In the genomic region with DNA sequence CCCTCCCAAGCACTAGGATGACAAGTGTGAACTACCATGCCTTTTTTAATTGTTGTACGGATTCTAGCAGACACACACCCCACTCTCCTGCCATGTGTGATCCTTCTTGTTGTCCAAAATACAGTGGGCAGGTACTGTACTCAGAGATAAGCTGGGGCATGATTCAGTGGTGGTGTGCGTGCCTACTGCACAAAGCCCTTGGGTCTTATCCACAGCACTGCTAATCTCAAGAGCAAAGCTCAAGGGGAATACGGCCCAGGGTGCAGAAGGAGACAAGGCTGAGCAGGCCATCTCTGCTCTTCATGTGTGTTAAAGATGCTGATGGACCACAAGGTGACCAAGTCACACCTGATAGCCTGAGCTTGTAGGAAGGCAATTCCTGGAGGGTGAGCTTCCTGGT, we compare ENCODE assay signal across 13 mouse cellular contexts. TPM values are rescaled to one million over a fixed set of nuclear protein-coding genes. Genes with fewer than 3 reads are reported as not detected.
DNase-seq lines count a peak whose midpoint lies in the region; ATAC-seq lines count a peak whose summit lies in the region.
"Had no signal": no experiment of that assay in that cellular context is flagged by ENCODE, and none has a peak within 500 bp of the region (broad histone marks: within the 10 kb centered on the region; RNA-seq: fewer than 3 reads in every experiment).

No protein-coding gene starts in this region.

- ATAC-seq in heart, embryonic 13.5 days (ENCODE audit: extremely low read depth, insufficient number of reproducible peaks, low FRiP score, low TSS enrichment): no peak
- ATAC-seq in megakaryocyte, adult 5-6 weeks (ENCODE audit: poor library complexity, severe bottlenecking): no peak
- ATAC-seq in intestine, embryonic 16.5 days: no peak
- peak; percentile 79 for ATAC-seq in megakaryocyte-erythroid progenitor cell, adult 5-6 weeks (replicated peaks; ENCODE audit: low FRiP score, low TSS enrichment, poor library complexity, severe bottlenecking)
- ATAC-seq: CD4-positive, CD25-positive, alpha-beta regulatory T cell, adult 4 months; forebrain, embryonic 16.5 days had no signal

- peaks cover 93% of the 10 kb centered on the region for H3K4me1 ChIP-seq in heart, embryonic 13.5 days
- peaks cover 100% of the 10 kb centered on the region for H3K4me1 ChIP-seq in megakaryocyte, embryonic 14.5 days
- peaks cover 96% of the 10 kb centered on the region for H3K4me1 ChIP-seq in intestine, embryonic 16.5 days (ENCODE audit: control insufficient read depth, insufficient read depth, low read length)

- H3K27ac ChIP-seq in heart, embryonic 13.5 days (replicated peaks): peak overlapping the region; percentile 99
- peak overlapping the region; percentile 91 for H3K27ac ChIP-seq in intestine, embryonic 16.5 days (ENCODE audit: low read length)

- no peak overlapping the region for H3K4me2 ChIP-seq in heart, embryonic 13.5 days
- H3K4me2 ChIP-seq in intestine, embryonic 16.5 days (ENCODE audit: low read depth, low read length): no peak overlapping the region

- H3K9ac ChIP-seq in heart, embryonic 13.5 days: peak overlapping the region; percentile 69
- no peak overlapping the region for H3K9ac ChIP-seq in intestine, embryonic 16.5 days (ENCODE audit: low read depth, low read length)

- peaks cover 44% of the 10 kb centered on the region for H3K36me3 ChIP-seq in heart, embryonic 13.5 days
- H3K36me3 ChIP-seq in megakaryocyte, embryonic 14.5 days (replicated peaks; ENCODE audit: low read length): peaks cover 98% of the 10 kb centered on the region
- peaks cover 16% of the 10 kb centered on the region for H3K36me3 ChIP-seq in intestine, embryonic 16.5 days (ENCODE audit: control insufficient read depth, insufficient read depth, low read length)

- H3K4me3 ChIP-seq in heart, embryonic 13.5 days: no peak overlapping the region
- peak overlapping the region; percentile 29 for H3K4me3 ChIP-seq in megakaryocyte, embryonic 14.5 days (replicated peaks)
- H3K4me3 ChIP-seq in intestine, embryonic 16.5 days (ENCODE audit: low read length): no peak overlapping the region

- DNase-seq in heart, postnatal 25 days (ENCODE audit: low spot score): no peak
- DNase-seq in MN1 (ENCODE audit: low spot score): no peak
- no peak for DNase-seq in lung, postnatal 14 days
- DNase-seq: gastrocnemius, postnatal 25 days; kidney, postnatal 25 days; lung, adult 18-20 months had no signal

- intact Hi-C loops in heart, postnatal 25 days (cut with DNase I): loop anchor here (5.0 kb wide), 1 partner anchor 36 kb away; no protein-coding TSS in a partner anchor

- no peaks in the 10 kb centered on the region for H3K27me3 ChIP-seq in heart, embryonic 13.5 days (replicated peaks)
- H3K27me3 ChIP-seq in megakaryocyte, embryonic 14.5 days (replicated peaks): no peaks in the 10 kb centered on the region
- no peaks in the 10 kb centered on the region for H3K27me3 ChIP-seq in intestine, embryonic 16.5 days (replicated peaks; ENCODE audit: control insufficient read depth, insufficient read depth, low read length)

- WGBS in heart, embryonic 13.5 days: 42% methylated on average over 3 of the region's 3 CpGs
- WGBS in intestine, embryonic 16.5 days: 74% methylated on average over 3 of the region's 3 CpGs

- no peaks in the 10 kb centered on the region for H3K9me3 ChIP-seq in heart, embryonic 13.5 days
- no peaks in the 10 kb centered on the region for H3K9me3 ChIP-seq in megakaryocyte, embryonic 14.5 days
- H3K9me3 ChIP-seq in intestine, embryonic 16.5 days (ENCODE audit: control insufficient read depth, low read length): no peaks in the 10 kb centered on the region

RNA-seq across cellular contexts. Expression of gene Capn12, which starts 40.0 kb away (rescaled TPM):
- polyA plus RNA-seq in heart, embryonic 13.5 days (2015; fragmentation: Nextera tagmentation; extraction: Ambion mirVana): 0.15 and 0.38 TPM in 2 replicates
- under 1 TPM; 0.08 to 0.22 TPM for total RNA-seq in heart, postnatal 25 days (2021)
- 0.08 TPM in 1 of 2 replicates, not detected in the other for polyA plus RNA-seq in megakaryocyte, embryonic 14.5 days (2012; ENCODE audit: insufficient read depth, low replicate concordance)
- not detected in 2 replicates for total RNA-seq in megakaryocyte, adult 5-6 weeks (2015)
- total RNA-seq in megakaryocyte, adult 5-6 weeks (2017): not detected in 2 replicates
- 0.29 and 0.39 TPM in 2 replicates for polyA plus RNA-seq in intestine, embryonic 16.5 days (2015; fragmentation: Nextera tagmentation; extraction: Ambion mirVana)
- total RNA-seq in megakaryocyte-erythroid progenitor cell, adult 5-6 weeks (2014; fragmentation: Nextera tagmentation): not detected in 2 replicates
- not detected in 2 replicates for total RNA-seq in megakaryocyte-erythroid progenitor cell, adult 5-6 weeks (2017)
- polyA plus RNA-seq: CD4-positive, CD25-positive, alpha-beta regulatory T cell, adult 4 months had no signal

RNA-seq across cellular contexts. Expression of gene Actn4, which starts 41.0 kb away (rescaled TPM):
- polyA plus RNA-seq in heart, embryonic 13.5 days (2015; fragmentation: Nextera tagmentation; extraction: Ambion mirVana): 259 and 266 TPM in 2 replicates
- 100 to 1,000 TPM in 1 of 2 experiments, 10 to 100 TPM in 1; 77.0 to 101 TPM for total RNA-seq in heart, postnatal 25 days (2021)
- polyA plus RNA-seq in megakaryocyte, embryonic 14.5 days (2012; ENCODE audit: insufficient read depth, low replicate concordance): 517 and 590 TPM in 2 replicates
- total RNA-seq in megakaryocyte, adult 5-6 weeks (2015): 82.5 and 87.8 TPM in 2 replicates
- total RNA-seq in megakaryocyte, adult 5-6 weeks (2017): 44.7 and 55.1 TPM in 2 replicates
- polyA plus RNA-seq in intestine, embryonic 16.5 days (2015; fragmentation: Nextera tagmentation; extraction: Ambion mirVana): 402 and 447 TPM in 2 replicates
- total RNA-seq in megakaryocyte-erythroid progenitor cell, adult 5-6 weeks (2014; fragmentation: Nextera tagmentation): 93.1 and 106 TPM in 2 replicates
- 41.1 and 51.7 TPM in 2 replicates for total RNA-seq in megakaryocyte-erythroid progenitor cell, adult 5-6 weeks (2017)

RNA-seq across cellular contexts. Expression of gene Lgals7, which starts 57.5 kb away (rescaled TPM):
- polyA plus RNA-seq in heart, embryonic 13.5 days (2015; fragmentation: Nextera tagmentation; extraction: Ambion mirVana): 1.5 and 1.6 TPM in 2 replicates
- total RNA-seq in heart, postnatal 25 days (2021): 1 to 10 TPM; 1.8 to 1.9 TPM
- not detected in 2 replicates for polyA plus RNA-seq in megakaryocyte, embryonic 14.5 days (2012; ENCODE audit: insufficient read depth, low replicate concordance)
- not detected in 2 replicates for total RNA-seq in megakaryocyte, adult 5-6 weeks (2015)
- not detected in 2 replicates for total RNA-seq in megakaryocyte, adult 5-6 weeks (2017)
- 0.56 and 0.97 TPM in 2 replicates for polyA plus RNA-seq in intestine, embryonic 16.5 days (2015; fragmentation: Nextera tagmentation; extraction: Ambion mirVana)
- not detected in 2 replicates for total RNA-seq in megakaryocyte-erythroid progenitor cell, adult 5-6 weeks (2014; fragmentation: Nextera tagmentation)
- total RNA-seq in megakaryocyte-erythroid progenitor cell, adult 5-6 weeks (2017): not detected in 2 replicates
- total RNA-seq: gastrocnemius, postnatal 25 days had no signal
